Mouse (Mus musculus): ENCODE results near the gene Ift172.

DNA sequence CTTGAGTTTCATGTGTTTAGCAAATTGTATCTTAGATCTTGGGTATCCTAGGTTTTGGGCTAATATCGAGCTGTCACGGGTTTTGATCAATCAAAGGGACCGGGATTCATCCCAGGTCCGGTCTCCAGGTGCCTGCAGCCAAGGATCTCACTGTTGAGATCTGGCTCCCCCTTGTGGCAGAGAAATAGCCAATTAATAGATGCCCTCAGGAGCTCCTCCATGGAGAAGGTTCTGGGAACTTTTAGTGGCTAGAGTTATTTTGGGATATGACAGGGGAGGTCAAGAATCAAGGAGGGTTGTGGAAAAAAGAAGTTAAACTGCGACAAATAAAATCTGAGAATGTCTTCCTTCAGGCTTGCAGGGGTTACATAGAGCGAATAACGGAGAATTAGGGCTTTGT, 37.3 kb upstream of the Ift172 start:
- TF ChIP-seq GATA1 (IDR thresholded peaks at IDR 0.05; ENCODE audit: low read length), result no peak
- no peak for TF ChIP-seq TAL1 (IDR thresholded peaks at IDR 0.05; ENCODE audit: low read length)

All from erythroblast, embryonic 14.5 days (primary cell).